Mouse (Mus musculus) spleen, postnatal 14 days (tissue): Measurements from ENCODE around the gene Sema4c.

ENCODE experiments used
- DNase-seq, 2 experiments: peaks; one replicate each; pipeline ENCODE4 v3.0.0; 2021 to 2022; ENCODE audit warnings: low spot score in 2 of 2

The Sema4c gene

DNA sequence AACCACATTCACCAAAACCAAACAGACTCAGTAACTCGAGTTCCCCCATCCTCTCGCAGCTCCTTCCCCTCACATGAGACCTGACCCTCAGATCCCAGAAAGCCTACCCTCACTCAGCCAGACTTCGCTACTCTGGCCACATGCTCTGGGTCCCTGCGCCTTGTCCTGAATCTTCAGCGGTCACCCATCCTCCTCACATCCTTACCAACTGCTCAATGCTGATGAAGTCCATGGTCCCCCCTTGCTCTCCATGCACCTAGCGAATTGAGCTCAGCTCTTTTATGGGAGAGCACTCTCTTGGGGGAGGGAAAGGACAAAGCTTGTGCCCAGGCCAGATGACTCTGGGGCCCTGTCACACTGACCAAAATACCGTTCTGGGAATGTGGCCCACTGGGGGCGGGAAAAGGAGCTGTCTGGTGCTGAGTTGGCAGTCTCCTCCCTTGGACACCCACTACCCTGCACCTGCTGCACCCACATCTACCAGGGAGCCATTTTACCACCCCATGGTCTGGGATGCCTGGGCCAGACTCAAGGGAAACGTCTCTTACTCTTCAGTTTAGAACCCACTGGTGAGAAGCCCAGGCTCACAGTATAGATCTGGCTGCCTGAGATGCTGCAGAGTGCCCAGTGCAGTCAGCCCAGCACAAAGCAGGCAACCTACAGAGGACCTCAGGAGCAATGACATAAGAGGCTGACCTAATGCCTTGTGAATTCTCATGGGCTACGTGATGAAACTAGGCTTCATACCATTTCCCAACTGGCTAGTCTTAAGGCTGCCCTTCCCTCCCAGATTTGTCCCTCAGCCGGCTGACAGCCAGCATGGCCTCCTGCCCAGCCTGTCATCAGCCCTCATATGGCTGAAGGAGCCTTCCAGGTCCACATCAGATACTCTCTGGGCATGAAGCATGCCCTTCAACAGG lies 22.4 kb downstream of the Sema4c start:
- DNase-seq, result no peak

DNA sequence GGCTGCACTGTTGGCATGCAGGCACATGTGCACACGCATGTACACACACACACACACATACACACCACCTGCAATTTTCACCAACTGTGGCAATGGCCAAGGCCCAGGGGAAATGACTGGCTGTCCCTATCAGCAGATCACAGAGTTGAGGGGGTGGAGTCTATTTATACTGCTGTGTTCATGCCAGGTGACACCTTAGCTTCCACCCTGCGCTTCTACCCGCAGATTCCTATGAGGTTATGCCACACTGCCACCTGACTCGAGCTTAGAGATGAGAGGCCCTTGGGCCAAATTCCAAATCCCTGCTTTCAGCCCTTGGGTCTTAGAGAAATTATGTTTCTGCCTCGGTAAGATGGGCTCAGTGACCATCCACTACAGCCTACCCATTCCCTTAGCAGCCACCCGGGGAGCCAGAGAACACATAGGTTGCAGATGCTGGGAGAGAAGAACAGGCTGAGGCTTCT lies 23.5 kb downstream of the Sema4c start:
- no peak for DNase-seq

GRCm38 (mm10) chr1:36533546-36533945 lies 24.6 kb downstream of the Sema4c start:
- no peak for DNase-seq

DNA sequence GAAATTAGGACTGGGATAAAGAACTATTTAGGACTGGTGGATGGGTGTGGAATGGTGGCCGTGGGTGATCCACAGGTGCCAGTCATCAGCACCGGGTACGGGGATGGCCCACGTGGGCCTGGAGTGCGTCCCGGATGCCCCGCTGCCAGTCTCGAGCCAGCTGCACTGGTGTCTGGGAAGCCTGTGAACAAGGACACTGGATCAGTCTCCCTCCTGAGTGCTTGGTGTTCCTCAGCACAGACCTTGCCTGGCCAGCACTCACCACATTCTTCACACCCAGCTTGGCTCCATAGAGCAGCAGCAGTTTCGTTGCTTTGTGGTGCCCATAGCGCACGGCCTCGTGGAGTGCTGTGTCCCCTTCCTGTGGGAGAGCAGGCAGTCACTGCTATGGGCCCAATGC lies 26.7 kb downstream of the Sema4c start:
- DNase-seq, result no peak

DNA sequence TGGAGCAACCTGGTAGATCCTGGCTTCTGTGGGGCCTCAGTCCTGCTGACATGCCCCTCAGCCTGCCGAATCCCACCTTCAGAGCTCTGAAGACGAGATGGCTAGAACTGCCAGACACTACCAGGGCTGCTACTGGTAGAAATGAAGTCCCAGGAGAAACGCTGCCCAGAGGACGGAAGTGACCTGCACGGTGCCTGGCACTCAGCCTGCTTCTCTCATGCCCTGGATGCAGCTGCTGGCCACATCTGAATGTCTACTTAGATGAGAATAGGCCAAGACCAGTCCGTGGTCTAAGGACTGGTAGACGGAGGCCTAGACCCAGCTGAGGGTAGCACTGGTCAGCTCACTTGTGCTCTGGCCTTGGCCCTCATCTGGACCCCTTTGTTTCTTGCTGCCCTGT lies 27.2 kb downstream of the Sema4c start:
- DNase-seq, result no peak

GRCm38 (mm10) chr1:36530485-36530884 lies 27.7 kb downstream of the Sema4c start:
- no peak for DNase-seq

DNA sequence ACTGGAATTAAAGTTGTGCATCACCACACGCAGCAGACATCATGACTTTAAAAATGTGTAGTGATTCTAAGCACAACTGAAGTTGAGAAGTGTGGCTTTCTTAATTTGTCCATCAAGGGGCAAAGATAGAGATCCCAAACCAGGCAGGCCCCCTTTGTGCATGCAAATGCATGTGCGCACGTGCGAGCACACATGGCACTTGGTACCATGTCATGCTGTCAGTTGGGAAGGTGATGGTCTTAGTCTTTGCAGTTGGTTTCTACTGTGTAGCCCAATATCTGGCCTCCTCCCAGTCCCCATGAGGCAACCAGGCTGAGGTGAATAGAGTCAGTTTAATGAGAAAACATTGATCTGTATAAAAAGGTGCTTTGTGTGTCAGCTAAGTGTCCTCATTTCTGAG lies 28.3 kb downstream of the Sema4c start:
- DNase-seq, result no peak

DNA sequence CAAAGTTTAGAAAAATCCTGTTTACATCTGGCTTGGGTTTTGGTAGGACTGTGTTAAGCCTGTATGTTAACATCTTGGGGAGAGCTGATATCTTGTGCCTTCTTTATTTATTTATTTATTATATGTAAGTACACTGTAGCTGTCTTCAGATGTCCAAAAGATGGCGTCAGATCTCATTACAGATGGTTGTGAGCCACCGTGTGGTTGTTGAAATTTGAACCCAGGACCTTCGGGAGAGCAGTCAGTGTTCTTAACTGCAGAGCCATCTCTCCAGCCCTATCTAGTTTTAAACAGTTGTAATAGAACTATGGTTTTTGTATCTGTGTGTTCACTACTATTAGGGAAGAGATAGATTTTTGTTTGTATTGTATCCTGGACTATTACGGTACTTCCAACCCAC lies 28.9 kb downstream of the Sema4c start:
- DNase-seq, result no peak

- DNase-seq, result no peak
Observed at GRCm38 (mm10) chr1:36528351-36528750, 29.8 kb downstream of the Sema4c start.

- no peak for DNase-seq
Observed at GRCm38 (mm10) chr1:36526903-36527302, 31.2 kb downstream of the Sema4c start.

GRCm38 (mm10) chr1:36525774-36526173 lies 32.4 kb downstream of the Sema4c start:
- no peak for DNase-seq

DNA sequence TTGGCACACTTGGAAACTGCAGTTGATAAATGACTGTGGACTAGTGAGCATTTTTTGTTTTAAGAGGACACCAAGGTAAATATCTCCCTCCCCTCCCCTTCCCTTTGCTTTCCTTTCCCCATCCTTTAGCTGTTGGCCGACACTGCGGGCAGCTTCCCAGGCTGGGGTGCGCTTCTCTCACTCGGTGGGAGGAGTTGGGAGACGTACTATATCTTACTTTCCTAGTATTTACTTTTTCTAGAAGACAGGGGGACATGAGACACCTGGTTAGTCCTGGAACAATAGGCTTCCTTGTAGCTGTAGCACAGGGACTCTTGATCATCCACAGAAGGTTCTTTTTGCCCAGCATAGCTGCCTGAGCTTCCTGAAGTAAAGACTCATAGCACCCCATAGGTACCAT lies 34.1 kb downstream of the Sema4c start:
- DNase-seq, result no peak

DNA sequence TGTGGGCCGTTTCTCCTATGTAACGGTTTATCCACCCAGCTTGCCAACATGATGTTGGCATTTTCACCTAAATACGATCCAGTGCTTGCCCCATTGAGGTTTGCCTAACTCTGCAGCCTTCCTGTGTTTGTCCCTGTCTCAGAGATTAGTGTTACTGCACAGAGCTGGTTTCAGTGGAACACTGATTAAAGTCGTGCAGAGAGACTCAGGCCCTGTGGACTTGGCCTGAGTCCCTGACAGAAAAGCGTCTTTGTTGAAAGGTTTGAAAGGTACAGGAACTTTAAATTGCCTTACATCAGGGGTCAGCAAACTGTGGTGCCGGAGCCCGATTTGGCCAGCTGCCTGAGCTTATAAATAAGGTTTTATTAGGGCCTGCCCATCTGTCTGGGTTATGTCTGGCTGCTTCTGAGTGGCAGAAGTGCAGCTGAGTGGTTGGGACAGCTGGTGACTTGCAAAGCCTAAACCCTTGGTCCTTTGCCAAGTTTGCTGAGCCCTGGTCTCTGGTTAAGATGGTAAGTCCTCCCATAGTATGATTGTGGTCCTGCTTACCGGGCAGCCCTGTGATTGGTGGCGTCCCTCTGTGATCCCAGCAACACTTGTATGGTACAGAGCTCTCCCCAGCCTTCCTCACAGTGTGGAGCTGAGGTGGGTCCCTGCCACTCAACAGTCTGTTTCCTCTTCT lies 34.7 kb downstream of the Sema4c start:
- DNase-seq, result no peak

DNA sequence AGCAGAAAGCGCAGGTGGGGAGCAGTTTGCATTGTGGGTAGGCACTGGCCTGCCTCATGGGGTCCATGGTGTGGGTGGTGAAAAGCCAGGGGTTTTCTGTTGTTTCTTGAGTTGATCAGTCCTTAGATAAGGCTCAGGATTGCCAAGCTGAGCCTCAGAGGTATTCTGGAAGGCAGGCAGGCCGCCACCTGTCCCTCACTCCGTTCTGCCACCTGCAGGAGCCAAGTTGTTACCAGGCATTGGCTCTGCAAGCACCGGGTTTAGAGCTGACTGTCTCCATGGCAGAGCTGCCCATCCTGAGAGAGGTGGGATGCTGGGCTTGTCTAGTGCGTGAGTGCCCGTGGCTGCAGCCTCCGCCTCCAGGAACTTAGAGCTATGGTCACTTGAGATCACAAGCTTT lies 35.9 kb downstream of the Sema4c start:
- no peak for DNase-seq

GRCm38 (mm10) chr1:36519626-36520025 lies 38.5 kb downstream of the Sema4c start:
- DNase-seq, result no peak

DNA sequence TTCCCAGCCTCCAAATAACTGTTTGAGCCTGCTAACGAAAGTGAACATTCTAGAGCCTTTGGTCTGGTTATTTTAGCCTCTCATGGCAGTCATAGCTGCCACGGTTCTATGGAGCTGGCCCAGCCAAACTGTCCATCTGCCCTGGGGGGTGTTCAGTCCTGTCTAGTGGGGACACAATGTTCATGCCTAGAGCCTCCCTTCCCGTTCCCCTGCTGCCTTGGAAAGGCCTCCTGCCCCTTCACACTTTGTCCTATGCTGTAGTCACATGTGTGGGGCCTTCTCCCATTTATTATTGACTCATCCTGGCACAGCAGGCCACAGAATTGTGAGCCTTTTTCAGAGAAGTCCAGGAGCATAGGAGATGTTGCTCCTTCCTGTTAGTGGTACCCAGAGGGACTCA lies 39.9 kb downstream of the Sema4c start:
- DNase-seq, result no peak

DNA sequence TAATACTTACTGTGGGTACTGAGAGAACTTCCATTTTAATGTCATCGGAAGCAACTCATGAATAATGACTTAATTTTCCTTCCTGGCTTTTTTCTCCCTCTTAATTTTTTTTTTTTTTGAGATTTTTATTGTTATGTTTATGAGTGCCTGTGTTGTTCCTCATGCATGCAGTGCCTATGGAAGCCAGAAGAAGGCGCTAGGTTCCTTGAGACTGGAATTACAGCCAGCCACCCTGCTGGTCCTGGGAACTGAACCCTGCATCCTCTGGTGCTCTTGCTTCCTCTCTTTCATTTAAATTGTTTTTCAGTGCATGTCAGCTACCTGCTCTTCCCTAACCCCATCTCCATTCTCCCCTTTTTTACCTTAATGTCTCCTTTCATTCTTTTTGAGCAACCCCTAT lies 44.4 kb downstream of the Sema4c start:
- DNase-seq, result no peak

GRCm38 (mm10) chr1:36513310-36513709 lies 44.8 kb downstream of the Sema4c start:
- DNase-seq, result no peak

DNA sequence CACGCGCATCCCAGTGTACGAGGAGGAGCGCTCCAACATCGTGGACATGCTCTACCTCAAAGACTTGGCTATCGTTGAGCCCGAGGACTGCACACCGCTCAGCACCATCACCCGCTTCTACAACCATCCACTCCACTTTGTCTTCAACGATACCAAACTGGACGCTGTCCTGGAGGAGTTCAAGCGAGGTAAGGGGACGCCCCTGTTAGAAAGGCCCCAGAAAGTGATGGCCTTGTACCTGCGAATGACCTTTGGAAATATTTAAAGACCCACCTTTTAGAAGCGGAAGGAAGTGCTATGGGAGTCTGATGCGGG lies 45.2 kb downstream of the Sema4c start:
- DNase-seq, result no peak

- peak in 1 of 2 experiments; percentile 37 for DNase-seq
Observed at GRCm38 (mm10) chr1:36512089-36512965, 45.8 kb downstream of the Sema4c start.

DNA sequence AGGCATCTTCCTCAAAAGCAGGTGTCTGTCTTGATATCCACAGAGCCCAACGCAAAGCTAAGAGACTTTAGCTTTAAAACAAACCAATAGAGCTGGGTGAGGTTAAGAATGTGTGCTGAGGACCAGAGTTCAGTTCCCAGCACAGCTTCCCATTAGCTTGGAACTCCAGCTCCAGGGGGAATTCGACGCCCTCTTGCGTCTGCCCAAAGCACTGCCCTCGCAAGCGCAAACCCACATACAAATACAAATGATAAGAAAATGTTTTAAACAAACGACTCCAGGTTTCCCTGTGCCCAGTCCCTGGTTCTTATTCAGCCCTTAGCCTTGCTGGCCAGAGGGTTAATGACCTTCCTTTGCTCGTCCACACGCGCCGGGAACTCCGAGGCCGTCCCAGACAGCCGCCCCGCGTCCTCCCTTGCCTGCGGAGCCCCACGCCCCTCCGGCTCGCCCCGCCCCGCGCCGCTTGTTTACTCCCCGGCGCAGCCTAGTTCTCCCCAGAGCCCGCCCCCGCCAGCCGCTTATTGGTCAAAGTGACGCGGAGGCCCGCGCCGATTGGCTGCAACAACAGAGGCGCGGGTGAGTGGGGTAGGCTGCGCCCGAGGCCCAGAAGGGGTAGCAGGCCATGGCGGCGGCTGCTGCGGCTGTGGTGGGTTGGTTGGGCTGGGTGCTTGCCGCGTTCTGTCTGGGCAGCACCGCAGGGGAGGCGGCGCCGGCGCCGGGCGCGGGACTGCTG lies 46.7 kb downstream of the Sema4c start, which contains the start of gene Cnnm3:
Gene Cnnm3, plus strand, starts transcription at position 579 of the 733 bp plus-strand sequence.
- peak; percentile 100 for DNase-seq
